Mouse (Mus musculus): ENCODE measurements around the gene Hspa1a. TPM values are rescaled to one million over a fixed set of nuclear protein-coding genes. Genes with fewer than 3 reads are reported as not detected.
"Not testable (repeated sequence)": the region's sequence is repeated elsewhere in the genome, so short reads cannot be mapped to it uniquely, and the experiment has no call there.

Gene Hspa1a
- polyA plus RNA-seq, 1 experiment from 2014 or later, result 2.3 TPM

GRCm38 (mm10) chr17:34951636-34952377, 20.1 kb downstream of the Hspa1a start:
- peak overlapping the region; percentile 88 for H3K27ac ChIP-seq (replicated peaks)
- H3K4me1 ChIP-seq, result peaks cover 10% of the 10 kb centered on the region
- peak overlapping the region; percentile 70 for H3K4me2 ChIP-seq (replicated peaks)
- no peak; the same call in none of the 2 replicates for ATAC-seq (ENCODE audit: low FRiP score, low read depth)
- under 1% methylated on average over 29 of the region's 29 CpGs for WGBS
- peak overlapping the region; percentile 80 for H3K4me3 ChIP-seq
- H3K9me3 ChIP-seq, result no peaks in the 10 kb centered on the region
- H3K36me3 ChIP-seq, result peaks cover 18% of the 10 kb centered on the region
- peaks cover 19% of the 10 kb centered on the region for H3K27me3 ChIP-seq
- H3K9ac ChIP-seq (replicated peaks), result peak overlapping the region; percentile 97

DNA sequence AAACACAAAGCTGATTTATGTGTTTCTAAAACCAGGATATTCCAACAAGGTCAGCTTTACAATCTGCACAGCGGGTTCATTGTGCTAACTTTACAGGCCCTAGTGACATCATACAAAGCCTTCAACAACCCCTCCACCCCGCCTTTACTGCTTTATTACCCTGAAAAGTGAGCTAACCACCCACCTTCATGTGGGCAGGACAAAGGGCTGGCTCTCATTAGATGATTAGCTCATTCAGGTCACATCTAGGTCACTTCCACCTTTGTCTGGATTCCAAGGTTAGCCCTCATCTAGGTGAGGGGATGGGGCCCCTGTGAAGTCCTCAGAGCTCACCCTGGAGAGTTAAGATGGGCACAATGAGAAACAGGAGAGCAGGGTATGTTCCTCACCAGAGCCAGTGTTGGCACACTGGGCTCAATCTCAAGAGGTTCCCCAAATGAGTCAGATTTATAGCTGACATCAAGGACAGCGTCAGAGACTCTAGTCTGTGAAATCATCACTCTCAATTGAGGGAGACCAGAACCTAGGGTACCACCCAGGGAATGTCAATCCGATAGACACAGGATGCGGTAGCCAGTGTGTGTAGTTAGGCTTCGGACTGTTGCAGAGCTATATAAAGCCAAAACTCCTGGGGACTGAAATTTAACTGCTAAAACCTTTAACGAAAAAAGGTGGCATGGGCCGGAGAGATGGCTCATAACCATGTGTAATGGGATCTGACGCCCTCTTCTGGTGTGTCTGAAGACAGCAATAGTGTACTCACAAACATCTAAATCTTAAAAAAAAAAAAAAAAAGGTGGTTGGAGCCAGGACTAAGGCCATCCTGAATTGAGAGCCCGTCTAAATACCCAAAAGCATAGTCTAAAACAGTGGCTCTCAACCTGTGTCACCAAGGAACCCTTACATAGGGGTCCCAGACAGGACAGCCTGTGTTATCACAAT, 21.2 kb downstream of the Hspa1a start:
- H3K4me2 ChIP-seq (replicated peaks), result peak overlapping the region; percentile 70
- 32% methylated on average over 10 of the region's 10 CpGs for WGBS
- ATAC-seq (ENCODE audit: low FRiP score, low read depth), result no peak
- H3K4me1 ChIP-seq, result peaks cover 10% of the 10 kb centered on the region
- H3K36me3 ChIP-seq, result peaks cover 18% of the 10 kb centered on the region
- no peaks in the 10 kb centered on the region for H3K9me3 ChIP-seq
- H3K27me3 ChIP-seq, result peaks cover 15% of the 10 kb centered on the region
- H3K9ac ChIP-seq (replicated peaks), result peak overlapping the region; percentile 97
- H3K4me3 ChIP-seq, result peak overlapping the region; percentile 80
- H3K27ac ChIP-seq (replicated peaks), result peak overlapping the region; percentile 88

DNA sequence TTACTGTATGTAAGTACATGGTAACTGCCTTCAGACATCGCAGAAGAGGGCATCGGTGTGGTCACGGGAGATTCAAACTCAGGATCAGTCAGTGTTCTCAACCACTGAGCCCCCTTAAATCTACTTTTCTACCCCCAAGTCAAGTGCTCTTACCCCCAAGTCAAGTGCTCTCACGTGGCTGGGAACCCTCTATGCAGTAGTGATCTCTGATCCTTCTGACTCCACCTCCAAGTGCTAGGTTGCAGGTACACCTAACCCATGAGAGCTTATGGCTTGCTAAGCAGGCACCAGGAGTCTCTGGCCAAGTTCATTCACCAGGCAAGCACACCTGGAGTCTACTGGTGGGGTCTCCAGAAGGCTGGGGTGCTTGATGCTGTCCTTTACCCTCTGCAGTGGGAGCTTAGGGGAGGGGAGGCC, 22.4 kb downstream of the Hspa1a start:
- Histone ChIP-seq H3K9ac (replicated peaks) (no peak overlapping the region), H3K4me2 (replicated peaks) (0 out of 2 replicates have a peak overlapping the region, but pooled peaks have one; percentile 5), H3K27ac (replicated peaks) (peak overlapping the region; percentile 60; the same call in 1 of the 2 replicates), H3K4me3 (no peak overlapping the region), H3K36me3 (peaks cover 18% of the 10 kb centered on the region), H3K27me3 (peaks cover 3% of the 10 kb centered on the region; the same call in 1 of the 2 replicates), H3K9me3 (no peaks in the 10 kb centered on the region), H3K4me1 (peaks cover 10% of the 10 kb centered on the region)
- WGBS, result 20% methylated on average over 4 of the region's 4 CpGs
- ATAC-seq (ENCODE audit: low FRiP score, low read depth), result no peak

GRCm38 (mm10) chr17:34948721-34949552, 23.0 kb downstream of the Hspa1a start:
- H3K27ac ChIP-seq (replicated peaks); H3K4me1 ChIP-seq; ATAC-seq (ENCODE audit: low FRiP score, low read depth); H3K4me2 ChIP-seq (replicated peaks); H3K9me3 ChIP-seq; H3K9ac ChIP-seq (replicated peaks); H3K4me3 ChIP-seq; H3K27me3 ChIP-seq: not testable (repeated sequence)
- 62% methylated on average over 9 of the region's 9 CpGs for WGBS
- peaks cover 18% of the 10 kb centered on the region for H3K36me3 ChIP-seq

- Histone ChIP-seq H3K27me3 (no peaks in the 10 kb centered on the region), H3K9me3 (no peaks in the 10 kb centered on the region), H3K9ac (replicated peaks) (no peak overlapping the region), H3K4me3 (no peak overlapping the region), H3K27ac (replicated peaks) (no peak overlapping the region), H3K36me3 (peaks cover 18% of the 10 kb centered on the region), H3K4me2 (replicated peaks) (no peak overlapping the region), H3K4me1 (peaks cover 10% of the 10 kb centered on the region)
- WGBS, result 33% methylated on average over 8 of the region's 8 CpGs
- ATAC-seq (ENCODE audit: low FRiP score, low read depth), result no peak
Observed at GRCm38 (mm10) chr17:34947606-34948005, 24.4 kb downstream of the Hspa1a start.

- Histone ChIP-seq H3K4me1 (peaks cover 13% of the 10 kb centered on the region), H3K36me3 (peaks cover 18% of the 10 kb centered on the region), H3K9ac (replicated peaks) (no peak overlapping the region), H3K4me2 (replicated peaks) (no peak overlapping the region), H3K27ac (replicated peaks) (no peak overlapping the region), H3K4me3 (no peak overlapping the region), H3K9me3 (no peaks in the 10 kb centered on the region), H3K27me3 (no peaks in the 10 kb centered on the region)
- ATAC-seq (ENCODE audit: low FRiP score, low read depth), result no peak
- 89% methylated on average over 5 of the region's 5 CpGs for WGBS
Observed at GRCm38 (mm10) chr17:34946486-34947140, 25.3 kb downstream of the Hspa1a start.

- Histone ChIP-seq H3K4me2 (replicated peaks) (no peak overlapping the region), H3K9me3 (no peaks in the 10 kb centered on the region), H3K36me3 (peaks cover 1% of the 10 kb centered on the region), H3K9ac (replicated peaks) (no peak overlapping the region), H3K4me3 (no peak overlapping the region), H3K27ac (replicated peaks) (no peak overlapping the region), H3K4me1 (peaks cover 5% of the 10 kb centered on the region), H3K27me3 (no peaks in the 10 kb centered on the region)
- ATAC-seq (ENCODE audit: low FRiP score, low read depth), result no peak
Observed at GRCm38 (mm10) chr17:34944362-34944761, 27.6 kb downstream of the Hspa1a start.

- Histone ChIP-seq H3K9me3 (no peaks in the 10 kb centered on the region), H3K27ac (replicated peaks) (no peak overlapping the region), H3K9ac (replicated peaks) (no peak overlapping the region), H3K4me2 (replicated peaks) (no peak overlapping the region), H3K27me3 (no peaks in the 10 kb centered on the region), H3K4me3 (no peak overlapping the region), H3K36me3 (no peaks in the 10 kb centered on the region), H3K4me1 (peaks cover 5% of the 10 kb centered on the region)
- 89% methylated on average over 4 of the region's 4 CpGs for WGBS
- ATAC-seq (ENCODE audit: low FRiP score, low read depth), result no peak
Observed at GRCm38 (mm10) chr17:34943128-34943815, 28.7 kb downstream of the Hspa1a start.

DNA sequence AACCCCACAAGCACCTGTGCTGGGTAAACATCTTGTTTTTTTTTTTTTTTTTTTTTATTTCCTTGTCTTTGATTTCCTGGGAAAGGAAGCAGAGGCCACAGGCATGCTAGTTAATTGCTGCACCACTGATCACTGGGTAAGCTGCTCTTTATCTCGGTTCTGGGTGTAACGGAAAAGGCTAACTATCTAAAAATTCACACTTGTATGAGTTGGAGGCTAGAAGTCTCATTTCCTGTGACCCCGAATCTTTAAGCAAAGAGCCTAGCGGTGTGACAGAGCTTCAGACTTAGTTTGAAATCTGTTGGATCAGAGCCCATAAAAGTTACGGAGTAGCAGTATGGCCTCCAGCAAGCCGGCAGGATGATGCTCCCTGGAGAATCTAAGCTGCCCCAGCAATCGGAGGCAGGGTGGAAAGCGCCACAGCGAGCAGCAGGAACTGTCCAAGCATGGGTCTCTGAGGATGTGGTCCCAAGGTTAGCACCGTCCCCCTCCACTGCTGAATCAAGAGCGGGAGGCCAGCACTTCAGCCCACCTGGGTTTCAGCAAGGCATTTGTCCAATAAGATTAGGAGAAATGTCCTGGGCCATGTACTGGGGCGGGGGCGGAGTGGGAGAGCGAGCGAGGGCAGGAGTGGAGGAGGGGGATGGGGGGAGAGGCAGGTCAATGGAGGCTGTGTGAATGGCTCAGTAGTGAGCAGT, 30.5 kb downstream of the Hspa1a start:
- Histone ChIP-seq H3K36me3 (no peaks in the 10 kb centered on the region), H3K4me2 (replicated peaks) (peak overlapping the region; percentile 46), H3K27ac (replicated peaks) (0 out of 2 replicates have a peak overlapping the region, but pooled peaks have one; percentile 35), H3K9me3 (no peaks in the 10 kb centered on the region), H3K9ac (replicated peaks) (peak overlapping the region; percentile 37), H3K27me3 (no peaks in the 10 kb centered on the region), H3K4me1 (peaks cover 5% of the 10 kb centered on the region), H3K4me3 (peak overlapping the region; percentile 27)
- no peak for ATAC-seq (ENCODE audit: low FRiP score, low read depth)
- WGBS, result 7% methylated on average over 15 of the region's 15 CpGs

DNA sequence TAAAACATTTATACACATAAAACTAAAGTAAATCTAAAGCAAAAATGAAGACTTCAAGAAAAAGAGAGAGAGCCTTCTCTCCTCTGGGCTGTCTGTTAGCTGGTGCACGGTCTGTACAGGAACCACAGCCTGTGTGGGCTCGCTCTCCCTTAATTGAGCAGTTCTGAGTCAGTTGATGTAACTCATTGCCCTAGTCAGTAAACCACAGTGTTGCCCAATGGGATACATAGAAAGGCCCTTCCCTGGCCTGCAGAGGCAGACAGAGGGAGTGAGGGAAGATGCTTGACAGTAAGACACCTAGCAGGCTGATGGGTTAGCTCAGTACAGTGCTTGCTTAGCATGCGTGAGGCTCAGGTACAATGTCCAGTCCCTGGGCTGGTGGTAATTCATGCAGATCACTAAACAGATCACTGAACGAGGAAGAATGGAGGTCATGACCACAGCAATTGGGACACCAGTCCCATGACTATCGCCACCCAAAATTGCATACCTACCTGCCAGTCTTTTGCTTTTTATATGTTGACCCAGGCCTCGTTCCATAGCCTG, 33.9 kb downstream of the Hspa1a start:
- H3K9me3 ChIP-seq, result no peaks in the 10 kb centered on the region
- H3K4me3 ChIP-seq, result no peak overlapping the region
- peaks cover 5% of the 10 kb centered on the region for H3K4me1 ChIP-seq
- no peaks in the 10 kb centered on the region for H3K27me3 ChIP-seq
- peaks cover 8% of the 10 kb centered on the region; the same call in 1 of the 2 replicates for H3K36me3 ChIP-seq
- no peak for ATAC-seq (ENCODE audit: low FRiP score, low read depth)
- no peak overlapping the region for H3K4me2 ChIP-seq (replicated peaks)
- no peak overlapping the region for H3K27ac ChIP-seq (replicated peaks)
- no peak overlapping the region for H3K9ac ChIP-seq (replicated peaks)
- WGBS, result 87% methylated on average over 6 of the region's 6 CpGs

All from midbrain, embryonic 12.5 days (tissue).